Mouse (Mus musculus) forebrain, embryonic 16.5 days (tissue): ENCODE measurements at regions not wholly inside any gene's neighbourhood (a gene's known extent, or its start where the extent isn't known, plus 50 kb on each side); places are given as distances from the start of the nearest gene placed in this dataset.

ENCODE experiments used
- ATAC-seq: fragments of 200-750 bp; cut with Nextera tagmentation; 2 replicates; pipeline ENCODE4 v1.8.0; 2017; ENCODE audit warnings: mild to moderate bottlenecking, moderate library complexity
- H3K27ac ChIP-seq: fragments of 300-500 bp; sonication (generic); 2 replicates; pipeline ENCODE4 v1.5.1; 2014; ENCODE audit warnings: low read length, control low read depth
- H3K27me3 ChIP-seq: fragments of 300-500 bp; sonication (generic); replicated peaks from 2 replicates; pipeline ENCODE4 v1.6.1; 2014; ENCODE audit warnings: low read length; ENCODE audit not compliant: control insufficient read depth, insufficient read depth
- H3K36me3 ChIP-seq: fragments of 300-500 bp; sonication (generic); 2 replicates; pipeline ENCODE4 v1.6.1; 2014; ENCODE audit not compliant: control insufficient read depth, insufficient read depth
- H3K4me1 ChIP-seq: fragments of 300-500 bp; sonication (generic); replicated peaks from 2 replicates; pipeline ENCODE4 v1.6.1; 2014; ENCODE audit warnings: low read length; ENCODE audit not compliant: control insufficient read depth, insufficient read depth
- H3K4me2 ChIP-seq: fragments of 300-500 bp; sonication (generic); 2 replicates; pipeline ENCODE4 v1.6.1; 2014; ENCODE audit warnings: mild to moderate bottlenecking, low read length, control low read depth
- H3K4me3 ChIP-seq: fragments of 300-500 bp; sonication (generic); replicated peaks from 2 replicates; pipeline ENCODE4 v1.5.1; 2014; ENCODE audit warnings: mild to moderate bottlenecking, low read length, control low read depth
- H3K9ac ChIP-seq: fragments of 300-500 bp; sonication (generic); replicated peaks from 2 replicates; pipeline ENCODE4 v1.6.1; 2014; ENCODE audit warnings: low read depth, low read length, control low read depth
- H3K9me3 ChIP-seq: fragments of 300-500 bp; sonication (generic); 2 replicates; pipeline ENCODE4 v1.6.1; 2016; ENCODE audit warnings: low read length; ENCODE audit not compliant: control insufficient read depth
- WGBS: fragments of 180-500 bp; shearing (Covaris S2); extraction: QIAGEN DNeasy Blood & Tissue Kit; methylation state at CpG from one replicate; pipeline ENCODE4 v1.1.7; 2014; 5-methylcytosine and 5-hydroxymethylcytosine counted together

DNA sequence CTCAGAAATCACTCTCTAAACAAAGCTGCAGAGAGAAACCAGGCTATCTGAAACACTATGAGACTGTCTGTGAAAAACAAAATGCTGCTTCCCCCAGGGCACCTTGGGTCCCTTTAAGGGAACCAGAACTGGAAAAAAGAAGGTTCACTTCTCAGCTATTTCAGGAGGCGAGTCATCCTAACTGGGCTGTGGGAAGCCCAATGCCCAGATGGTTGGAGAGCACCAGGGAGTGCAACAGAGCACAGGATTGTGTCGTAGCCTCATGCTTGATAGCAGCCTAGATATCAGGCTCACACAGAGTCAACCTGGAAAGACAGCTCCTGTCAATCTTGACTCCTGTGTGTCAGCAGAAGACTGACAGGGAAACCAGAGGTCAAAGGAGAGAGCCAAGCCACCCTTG is 226.1 kb downstream of the Rnf144a start:
- Histone ChIP-seq H3K4me3 (no peak overlapping the region), H3K4me2 (no peak overlapping the region), H3K4me1 (peaks cover 14% of the 10 kb centered on the region), H3K27me3 (no peaks in the 10 kb centered on the region), H3K27ac (no peak overlapping the region), H3K36me3 (no peaks in the 10 kb centered on the region), H3K9me3 (no peaks in the 10 kb centered on the region), H3K9ac (no peak overlapping the region)
- no peak for ATAC-seq
- 85% methylated on average over 2 of the region's 2 CpGs for WGBS

DNA sequence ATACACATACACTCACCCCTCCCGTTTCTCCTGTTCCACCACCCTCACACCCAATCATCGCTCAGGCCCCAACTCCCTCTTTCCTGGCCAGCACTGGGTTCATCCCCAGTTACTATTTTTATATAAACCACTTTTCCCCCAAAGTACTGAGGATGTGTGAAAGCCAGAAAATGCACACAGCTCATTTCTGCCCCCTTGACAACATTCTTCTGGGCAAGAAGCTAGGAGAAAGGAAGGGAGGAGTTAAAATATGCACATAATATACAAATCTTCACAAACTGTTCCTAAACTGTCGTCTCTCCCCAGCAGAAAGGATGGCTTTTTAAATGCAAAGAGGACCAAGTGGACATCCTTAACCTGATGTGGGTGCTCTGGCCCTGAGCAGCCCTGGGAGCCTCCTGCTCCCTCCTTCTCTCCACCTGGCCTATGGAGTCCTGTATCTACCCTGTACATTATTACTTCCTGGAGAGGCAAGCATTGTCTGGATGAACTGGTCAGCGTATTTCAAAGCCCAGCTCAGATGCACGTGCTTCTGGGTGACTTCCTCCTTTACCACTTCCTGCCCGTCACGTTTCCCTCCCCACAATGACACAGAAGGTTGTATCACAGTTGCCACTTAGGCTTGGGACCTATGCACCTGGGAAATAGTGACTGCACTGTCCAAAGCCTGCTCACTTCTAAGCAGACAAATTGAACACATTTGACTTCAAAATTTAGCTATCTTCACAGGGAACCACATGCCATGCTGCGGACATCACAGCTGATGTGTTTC is 227.8 kb downstream of the Rnf144a start:
- H3K9me3 ChIP-seq, result no peaks in the 10 kb centered on the region
- H3K27me3 ChIP-seq, result no peaks in the 10 kb centered on the region
- H3K9ac ChIP-seq, result no peak overlapping the region
- no peak overlapping the region for H3K4me2 ChIP-seq
- H3K4me1 ChIP-seq, result peaks cover 14% of the 10 kb centered on the region
- H3K36me3 ChIP-seq, result no peaks in the 10 kb centered on the region
- H3K27ac ChIP-seq, result no peak overlapping the region
- H3K4me3 ChIP-seq, result no peak overlapping the region
- WGBS, result 85% methylated on average over 8 of the region's 8 CpGs
- no peak for ATAC-seq

DNA sequence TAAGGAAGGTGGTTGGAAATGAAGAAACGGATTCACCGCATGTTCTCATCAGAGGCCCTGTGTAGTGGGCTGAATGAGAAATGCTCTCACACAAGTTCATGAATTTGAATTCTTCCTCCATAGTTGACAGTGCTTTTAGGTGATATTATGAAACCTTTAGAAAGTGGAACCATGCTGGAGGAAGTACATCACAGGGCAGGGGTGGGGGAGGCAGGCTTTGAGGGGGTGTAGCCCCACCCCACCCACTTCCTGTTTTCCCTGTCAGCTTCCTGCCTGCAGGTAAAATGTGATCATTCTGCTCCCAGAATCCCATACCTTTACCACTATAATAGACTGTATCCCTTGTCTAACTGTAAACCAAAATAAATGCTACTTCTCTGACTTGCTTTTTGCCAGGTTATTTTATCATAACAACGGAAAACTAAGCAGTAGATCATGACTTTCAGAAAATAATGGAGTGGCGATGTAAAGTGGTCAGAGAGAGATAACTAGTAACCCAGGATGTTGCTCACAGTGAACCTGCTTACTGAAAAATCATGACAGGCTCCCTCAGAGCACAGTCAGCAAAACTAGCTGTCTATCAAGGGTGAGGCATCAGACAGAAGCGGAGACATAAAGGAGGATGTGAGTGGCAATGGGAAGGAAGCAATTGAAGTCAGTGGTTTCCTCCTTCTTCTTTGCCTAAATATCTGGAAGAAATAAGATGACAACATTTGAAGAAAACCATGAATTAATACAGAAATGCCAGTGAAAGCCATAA is 230.2 kb downstream of the Rnf144a start:
- H3K9ac ChIP-seq, result no peak overlapping the region

DNA sequence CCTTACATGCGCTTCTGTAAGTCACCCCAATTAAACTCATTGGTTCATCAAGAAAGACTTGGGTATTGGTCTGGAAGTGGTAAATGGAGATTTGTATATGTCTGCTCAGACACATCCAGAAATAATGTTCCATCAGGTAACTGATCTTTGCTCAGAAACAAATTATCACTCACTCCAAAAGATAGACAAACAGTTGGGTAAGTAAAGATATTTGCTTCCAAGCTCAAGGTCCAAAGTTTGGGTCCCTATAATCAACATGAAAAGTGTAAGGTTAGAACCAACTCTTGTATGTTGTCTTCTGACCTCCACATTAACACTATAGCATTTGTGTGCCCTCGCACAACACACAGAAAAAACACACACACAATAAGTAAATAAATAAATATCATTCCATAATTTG is 232.0 kb downstream of the Rnf144a start:
- Histone ChIP-seq H3K27ac (no peak overlapping the region), H3K36me3 (no peaks in the 10 kb centered on the region), H3K4me1 (peaks cover 5% of the 10 kb centered on the region; the same call in 1 of the 2 replicates), H3K9me3 (no peaks in the 10 kb centered on the region), H3K9ac (no peak overlapping the region), H3K4me3 (no peak overlapping the region), H3K4me2 (no peak overlapping the region), H3K27me3 (no peaks in the 10 kb centered on the region)
- ATAC-seq, result no peak
- 97% methylated on average over 2 of the region's 2 CpGs for WGBS

More for the DNA sequence above, 230.2 kb downstream of the Rnf144a start:
- no peaks in the 10 kb centered on the region for H3K27me3 ChIP-seq
- H3K27ac ChIP-seq, result no peak overlapping the region
- H3K36me3 ChIP-seq, result no peaks in the 10 kb centered on the region
- no peaks in the 10 kb centered on the region for H3K9me3 ChIP-seq
- 92% methylated on average over 5 of the region's 5 CpGs for WGBS
- H3K4me1 ChIP-seq, result peaks cover 5% of the 10 kb centered on the region; the same call in 1 of the 2 replicates
- H3K4me2 ChIP-seq, result no peak overlapping the region
- ATAC-seq, result no peak
- H3K4me3 ChIP-seq, result no peak overlapping the region

DNA sequence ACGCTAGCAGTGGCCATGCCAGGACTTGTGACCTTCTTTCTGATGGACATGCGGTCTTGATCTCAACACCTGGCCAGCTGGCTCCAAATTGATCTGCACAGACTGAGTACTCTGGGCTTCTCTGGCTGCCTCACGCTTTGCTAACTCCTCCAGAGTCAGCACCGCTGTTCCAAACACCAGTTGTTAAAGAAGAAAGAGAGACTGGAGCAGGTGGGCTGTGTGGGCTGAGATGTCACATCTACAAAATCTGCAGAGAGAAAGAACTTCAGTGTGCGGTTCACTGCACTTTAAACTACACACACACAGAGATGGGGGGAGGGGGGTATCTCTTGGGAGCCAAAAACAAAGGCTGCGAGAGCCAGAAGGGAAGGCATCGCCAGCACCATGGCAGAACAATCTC is 234.2 kb downstream of the Rnf144a start:
- Histone ChIP-seq H3K9me3 (no peaks in the 10 kb centered on the region), H3K4me1 (peaks cover 5% of the 10 kb centered on the region; the same call in 1 of the 2 replicates), H3K4me2 (no peak overlapping the region), H3K27ac (peak overlapping the region; percentile 10; the same call in 1 of the 2 replicates), H3K36me3 (no peaks in the 10 kb centered on the region), H3K27me3 (no peaks in the 10 kb centered on the region), H3K4me3 (no peak overlapping the region), H3K9ac (no peak overlapping the region)
- WGBS, result 64% methylated on average over 7 of the region's 7 CpGs
- no peak for ATAC-seq

DNA sequence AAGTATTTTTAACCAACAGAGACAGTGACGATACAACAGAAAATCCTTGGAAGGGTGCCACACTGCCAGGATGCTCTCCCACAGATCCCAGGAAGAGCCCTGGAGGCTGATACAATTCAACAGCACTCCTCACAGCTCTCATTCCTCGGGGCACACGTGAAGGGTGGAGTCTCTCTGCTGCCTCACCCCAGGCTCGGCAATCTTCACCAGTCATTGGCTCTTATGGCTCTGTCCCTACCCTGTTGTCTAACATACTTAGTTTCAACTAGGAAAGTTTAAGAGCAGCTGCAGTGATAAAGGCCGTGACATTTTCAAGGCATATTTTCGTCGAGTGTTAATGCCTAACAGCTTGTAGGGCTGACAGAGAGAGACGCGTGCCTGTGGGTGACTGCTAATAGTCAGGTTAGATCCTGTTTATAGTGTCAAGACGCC is 238.8 kb downstream of the Rnf144a start:
- Histone ChIP-seq H3K9ac (no peak overlapping the region), H3K4me3 (no peak overlapping the region), H3K36me3 (no peaks in the 10 kb centered on the region), H3K27me3 (no peaks in the 10 kb centered on the region), H3K9me3 (no peaks in the 10 kb centered on the region), H3K4me1 (peaks cover 5% of the 10 kb centered on the region; the same call in 1 of the 2 replicates), H3K27ac (no peak overlapping the region), H3K4me2 (no peak overlapping the region)
- ATAC-seq, result no peak
- WGBS, result 60% methylated on average over 10 of the region's 10 CpGs

DNA sequence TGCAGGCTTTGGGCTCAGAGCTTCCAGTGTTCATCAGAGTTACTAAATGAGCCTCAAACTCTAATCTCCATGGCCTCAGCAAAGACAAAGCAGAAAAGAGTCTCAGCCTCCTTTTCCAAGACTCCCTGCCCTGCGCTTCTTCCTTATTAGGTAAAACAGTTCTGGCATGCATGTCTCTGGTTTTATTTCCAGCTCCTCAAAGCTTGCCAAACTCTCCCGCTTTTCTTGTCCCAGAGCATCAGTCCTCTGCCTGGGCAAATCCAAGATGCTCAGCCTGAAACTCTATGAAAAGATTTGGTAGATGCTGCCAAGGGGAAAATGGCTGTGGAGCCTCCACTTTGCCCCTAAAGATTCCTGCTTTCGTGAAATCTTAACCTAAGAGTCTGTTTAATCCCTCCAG is 251.6 kb downstream of the Rnf144a start:
- Histone ChIP-seq H3K36me3 (no peaks in the 10 kb centered on the region), H3K9ac (no peak overlapping the region), H3K9me3 (no peaks in the 10 kb centered on the region), H3K4me3 (no peak overlapping the region), H3K27ac (no peak overlapping the region), H3K4me2 (no peak overlapping the region), H3K27me3 (no peaks in the 10 kb centered on the region), H3K4me1 (no peaks in the 10 kb centered on the region)
- WGBS, result 68% methylated on average over 3 of the region's 3 CpGs
- no peak for ATAC-seq

DNA sequence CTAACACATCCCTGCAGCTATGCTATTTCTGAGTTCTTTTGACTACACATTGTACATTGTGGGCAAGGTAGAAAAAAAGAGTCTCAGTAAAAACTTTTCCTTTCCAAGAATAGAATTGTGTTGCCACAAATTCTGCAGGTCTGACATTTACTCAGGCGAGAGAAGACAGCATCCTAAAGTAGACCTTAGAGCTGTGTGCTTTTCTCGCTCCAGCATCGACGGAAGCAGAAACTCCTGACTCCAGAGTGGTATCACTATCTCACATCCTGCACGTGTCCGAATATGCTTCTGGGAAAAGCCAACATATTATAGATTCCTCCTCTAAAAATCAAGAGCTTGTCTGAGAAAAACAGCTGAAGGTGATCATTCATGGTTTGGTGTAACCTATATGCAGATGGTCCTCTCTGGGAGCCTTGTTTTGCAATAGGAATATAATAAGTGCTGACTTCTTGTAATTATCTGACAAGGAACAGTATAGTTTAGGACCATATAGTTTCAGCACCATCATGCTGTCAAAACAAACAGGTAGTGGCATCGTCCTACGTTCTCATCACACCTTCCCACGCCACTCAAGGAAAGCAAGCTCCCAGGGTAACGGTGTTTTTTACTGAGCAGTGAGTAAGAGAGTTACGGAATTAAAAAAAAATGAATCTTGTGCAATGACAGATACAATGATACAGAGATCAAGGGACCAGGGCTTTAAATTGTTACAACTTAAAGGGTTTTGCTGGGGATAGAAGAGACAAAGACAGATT is 254.0 kb downstream of the Rnf144a start:
- H3K27ac ChIP-seq, result no peak overlapping the region
- no peaks in the 10 kb centered on the region for H3K9me3 ChIP-seq
- H3K27me3 ChIP-seq, result no peaks in the 10 kb centered on the region
- H3K4me3 ChIP-seq, result no peak overlapping the region
- H3K4me1 ChIP-seq, result no peaks in the 10 kb centered on the region
- no peak overlapping the region for H3K4me2 ChIP-seq
- no peak overlapping the region for H3K9ac ChIP-seq
- no peaks in the 10 kb centered on the region for H3K36me3 ChIP-seq
- WGBS, result 90% methylated on average over 11 of the region's 11 CpGs
- ATAC-seq, result no peak

DNA sequence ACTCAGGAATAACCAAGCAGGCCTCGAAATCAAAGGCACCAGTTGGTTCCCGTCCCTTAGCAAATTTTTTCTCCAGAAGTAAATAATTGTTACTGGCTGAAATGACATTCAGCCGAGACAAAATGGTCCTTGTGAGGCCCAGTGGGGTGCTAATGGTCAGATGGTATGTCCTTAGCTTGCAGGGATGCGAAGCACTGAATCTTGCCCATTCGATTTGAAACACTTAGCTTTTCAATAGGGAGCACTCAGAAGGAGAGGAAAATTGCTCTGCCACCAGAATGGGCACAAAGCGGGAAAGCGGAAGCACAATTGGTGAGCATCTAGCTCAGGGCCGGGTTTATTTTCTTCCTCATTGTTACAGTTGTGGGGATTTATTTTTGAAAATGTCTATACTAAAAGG is 262.1 kb downstream of the Rnf144a start:
- no peak for ATAC-seq
- no peak overlapping the region for H3K4me3 ChIP-seq
- no peaks in the 10 kb centered on the region for H3K9me3 ChIP-seq
- H3K4me2 ChIP-seq, result no peak overlapping the region
- no peaks in the 10 kb centered on the region for H3K36me3 ChIP-seq
- H3K4me1 ChIP-seq, result no peaks in the 10 kb centered on the region
- 35% methylated on average over 8 of the region's 8 CpGs for WGBS
- H3K27ac ChIP-seq, result no peak overlapping the region
- H3K27me3 ChIP-seq, result no peaks in the 10 kb centered on the region
- no peak overlapping the region for H3K9ac ChIP-seq
